Mouse (Mus musculus) forebrain, embryonic 12.5 days (tissue): ENCODE measurements around the gene Spock1. TPM values are rescaled to one million over a fixed set of nuclear protein-coding genes. Genes with fewer than 3 reads are reported as not detected.

Experiments used
- ATAC-seq: fragments of 200-750 bp; cut with Nextera tagmentation; 2 replicates; pipeline ENCODE4 v1.8.0; 2017; ENCODE audit warnings: moderate TSS enrichment; ENCODE audit not compliant: low FRiP score
- H3K27ac ChIP-seq: fragments of 300-500 bp; sonication (generic); 2 replicates; pipeline ENCODE4 v1.5.1; 2016; ENCODE audit warnings: mild to moderate bottlenecking
- H3K27me3 ChIP-seq: fragments of 300-500 bp; sonication (generic); 2 replicates; pipeline ENCODE4 v1.6.1; 2016; ENCODE audit warnings: mild to moderate bottlenecking
- H3K36me3 ChIP-seq: fragments of 300-500 bp; sonication (generic); replicated peaks from 2 replicates; pipeline ENCODE4 v1.6.1; 2016; ENCODE audit warnings: mild to moderate bottlenecking
- H3K4me1 ChIP-seq: fragments of 300-500 bp; sonication (generic); 2 replicates; pipeline ENCODE4 v1.6.1; 2016
- H3K4me2 ChIP-seq: fragments of 300-500 bp; sonication (generic); 2 replicates; pipeline ENCODE4 v1.6.1; 2016; ENCODE audit warnings: mild to moderate bottlenecking, moderate library complexity
- H3K4me3 ChIP-seq: fragments of 300-500 bp; sonication (generic); replicated peaks from 2 replicates; pipeline ENCODE4 v1.5.1; 2016; ENCODE audit warnings: mild to moderate bottlenecking
- H3K9ac ChIP-seq: fragments of 300-500 bp; sonication (generic); 2 replicates; pipeline ENCODE4 v1.6.1; 2016; ENCODE audit warnings: mild to moderate bottlenecking
- H3K9me3 ChIP-seq: fragments of 300-500 bp; sonication (generic); 2 replicates; pipeline ENCODE4 v1.6.1; 2016
- WGBS: fragments of 180-500 bp; shearing (Covaris S2); methylation state at CpG from one replicate; pipeline ENCODE4 v1.1.7; 2016; 5-methylcytosine and 5-hydroxymethylcytosine counted together
- polyA plus RNA-seq: library from polyadenylated mRNA; unstranded; fragments of >200 nt; fragmentation: Nextera tagmentation; extraction: Ambion mirVana; gene quantifications from 2 replicates; pipeline ENCODE4 v1.2.1, GENCODE M21; 2016

The Spock1 gene
- polyA plus RNA-seq, 1 experiment from 2014 or later: 9.5 TPM

DNA sequence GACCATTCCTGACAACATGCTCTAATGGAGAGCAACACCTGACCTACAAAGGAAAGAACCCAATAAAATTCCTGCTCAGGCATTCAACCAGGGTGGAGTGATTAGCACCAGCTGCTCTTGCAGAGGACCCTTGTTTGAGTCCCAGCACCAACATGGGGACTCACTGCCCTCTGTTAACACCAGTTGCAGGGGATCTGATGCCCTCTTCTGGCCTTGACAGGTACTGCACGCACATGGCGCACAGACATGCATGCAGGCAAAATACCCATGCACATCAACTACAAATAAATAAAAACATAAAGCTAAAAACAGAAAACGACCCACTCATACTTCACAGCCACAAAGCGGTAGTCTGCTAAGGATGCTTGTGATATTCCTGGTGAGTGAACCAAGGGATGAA is 119.8 kb downstream of the Spock1 start:
- Histone ChIP-seq H3K4me3 (no peak overlapping the region), H3K4me1 (peaks cover 22% of the 10 kb centered on the region), H3K9ac (no peak overlapping the region), H3K27me3 (no peaks in the 10 kb centered on the region), H3K27ac (no peak overlapping the region), H3K36me3 (no peaks in the 10 kb centered on the region), H3K4me2 (no peak overlapping the region), H3K9me3 (peaks cover 5% of the 10 kb centered on the region; the same call in 1 of the 2 replicates)
- WGBS: 97% methylated on average over 4 of the region's 4 CpGs
- no peak for ATAC-seq

GRCm38 (mm10) chr13:57786278-57786677 is 121.9 kb downstream of the Spock1 start:
- 81% methylated on average over 8 of the region's 8 CpGs for WGBS
- no peak for ATAC-seq
- no peak overlapping the region for H3K9ac ChIP-seq
- H3K27me3 ChIP-seq: no peaks in the 10 kb centered on the region
- H3K27ac ChIP-seq: no peak overlapping the region
- no peak overlapping the region for H3K4me3 ChIP-seq
- no peak overlapping the region for H3K4me2 ChIP-seq
- H3K9me3 ChIP-seq: peaks cover 5% of the 10 kb centered on the region; the same call in 1 of the 2 replicates
- H3K4me1 ChIP-seq: peaks cover 22% of the 10 kb centered on the region
- H3K36me3 ChIP-seq: no peaks in the 10 kb centered on the region

- no peaks in the 10 kb centered on the region for H3K36me3 ChIP-seq
- H3K27me3 ChIP-seq: no peaks in the 10 kb centered on the region
- no peaks in the 10 kb centered on the region for H3K4me1 ChIP-seq
- H3K4me2 ChIP-seq: no peak overlapping the region
- peaks cover 6% of the 10 kb centered on the region; the same call in 1 of the 2 replicates for H3K9me3 ChIP-seq
- no peak overlapping the region for H3K9ac ChIP-seq
- WGBS: 77% methylated on average over 12 of the region's 12 CpGs
- ATAC-seq: no peak
- H3K4me3 ChIP-seq: no peak overlapping the region
- no peak overlapping the region for H3K27ac ChIP-seq
These were observed 125.2 kb downstream of the Spock1 start for GRCm38 (mm10) chr13:57782975-57783374.

DNA sequence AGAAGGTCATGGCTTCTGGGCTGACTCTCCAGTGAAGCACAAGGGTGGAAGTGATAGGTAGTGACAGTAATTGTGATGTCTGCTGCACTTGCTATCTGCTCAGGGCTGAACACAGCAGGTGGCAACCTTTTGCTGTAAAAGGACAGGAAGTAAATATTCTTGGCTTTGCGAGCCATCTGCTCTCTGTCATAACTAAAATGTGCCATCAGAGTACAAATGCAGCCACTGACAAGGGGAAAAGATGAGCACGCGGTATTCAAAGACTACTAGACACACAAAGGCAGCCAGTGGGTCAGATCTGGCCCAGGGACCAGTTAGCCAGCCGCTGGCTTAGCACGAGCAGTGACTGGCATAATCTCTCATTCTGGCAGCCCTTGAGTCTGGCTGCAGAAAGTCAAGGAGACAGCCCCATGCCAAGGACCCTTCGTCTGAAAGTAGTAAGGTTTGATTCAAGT is 126.0 kb downstream of the Spock1 start:
- Histone ChIP-seq H3K4me1 (no peaks in the 10 kb centered on the region), H3K9ac (no peak overlapping the region), H3K9me3 (peaks cover 6% of the 10 kb centered on the region; the same call in 1 of the 2 replicates), H3K27ac (no peak overlapping the region), H3K4me3 (no peak overlapping the region), H3K27me3 (no peaks in the 10 kb centered on the region), H3K36me3 (no peaks in the 10 kb centered on the region), H3K4me2 (no peak overlapping the region)
- WGBS: 81% methylated on average over 6 of the region's 6 CpGs
- ATAC-seq: no peak

GRCm38 (mm10) chr13:57779146-57779545 is 129.0 kb downstream of the Spock1 start:
- Histone ChIP-seq H3K9me3 (peaks cover 6% of the 10 kb centered on the region; the same call in 1 of the 2 replicates), H3K9ac (no peak overlapping the region), H3K4me3 (no peak overlapping the region), H3K4me1 (no peaks in the 10 kb centered on the region), H3K4me2 (no peak overlapping the region), H3K36me3 (no peaks in the 10 kb centered on the region), H3K27me3 (no peaks in the 10 kb centered on the region), H3K27ac (no peak overlapping the region)
- WGBS: 76% methylated on average over 4 of the region's 4 CpGs
- ATAC-seq: no peak

DNA sequence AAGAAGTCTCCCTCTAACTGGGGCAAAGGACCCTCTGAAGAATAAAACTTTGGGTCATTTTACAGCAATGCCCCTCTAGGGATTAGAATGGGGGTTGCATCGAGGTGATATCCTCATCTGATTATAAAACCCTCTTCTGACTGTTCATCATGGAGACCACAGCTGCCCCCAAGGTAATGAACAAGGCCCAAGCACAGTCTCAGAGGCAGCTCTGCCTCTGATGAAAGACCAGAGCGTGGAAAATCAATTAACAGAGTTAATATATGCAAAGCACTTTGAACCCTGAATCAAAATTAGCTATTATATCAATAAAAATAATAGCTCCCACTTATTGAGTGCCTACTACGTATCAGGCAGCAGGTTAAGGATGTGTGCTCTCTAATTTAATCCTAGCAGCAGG is 129.6 kb downstream of the Spock1 start:
- no peak for ATAC-seq
- H3K36me3 ChIP-seq: no peaks in the 10 kb centered on the region
- no peak overlapping the region for H3K4me3 ChIP-seq
- no peak overlapping the region for H3K27ac ChIP-seq
- H3K4me2 ChIP-seq: no peak overlapping the region
- H3K9ac ChIP-seq: no peak overlapping the region
- WGBS: 50% methylated on average over 3 of the region's 3 CpGs
- no peaks in the 10 kb centered on the region for H3K27me3 ChIP-seq
- H3K9me3 ChIP-seq: peaks cover 6% of the 10 kb centered on the region; the same call in 1 of the 2 replicates
- H3K4me1 ChIP-seq: no peaks in the 10 kb centered on the region

DNA sequence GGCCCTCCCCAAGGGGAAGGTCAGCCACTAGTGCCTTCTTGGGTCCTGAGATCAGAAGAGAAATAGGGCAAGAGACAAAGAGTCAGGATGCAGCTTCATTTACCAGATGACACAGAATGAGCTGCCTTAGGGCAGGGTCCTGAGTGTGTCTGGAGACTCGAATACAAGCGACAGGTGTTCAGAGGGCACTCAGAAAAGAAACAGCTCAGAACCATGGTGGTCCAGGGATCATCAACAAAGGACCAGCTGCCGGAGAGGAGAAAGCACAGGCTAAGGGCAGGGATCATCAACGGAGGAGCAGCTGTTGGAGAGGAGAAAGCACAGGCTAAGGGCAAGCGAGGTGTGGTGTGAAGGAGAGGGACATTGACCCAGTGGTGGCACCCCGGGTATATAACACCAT is 136.1 kb downstream of the Spock1 start:
- H3K9me3 ChIP-seq: 0 out of 2 replicates have a peak, but pooled peaks cover 4% of the 10 kb centered on the region
- H3K27ac ChIP-seq: no peak overlapping the region
- WGBS: 79% methylated on average over 6 of the region's 6 CpGs
- no peak overlapping the region for H3K4me3 ChIP-seq
- H3K4me1 ChIP-seq: peaks cover 2% of the 10 kb centered on the region; the same call in 1 of the 2 replicates
- ATAC-seq: no peak
- no peak overlapping the region for H3K9ac ChIP-seq
- no peaks in the 10 kb centered on the region for H3K36me3 ChIP-seq
- H3K27me3 ChIP-seq: no peaks in the 10 kb centered on the region
- no peak overlapping the region for H3K4me2 ChIP-seq

- Histone ChIP-seq H3K9ac (no peak overlapping the region), H3K4me3 (no peak overlapping the region), H3K9me3 (0 out of 2 replicates have a peak, but pooled peaks cover 6% of the 10 kb centered on the region), H3K36me3 (no peaks in the 10 kb centered on the region), H3K27ac (no peak overlapping the region), H3K4me2 (no peak overlapping the region), H3K4me1 (peaks cover 2% of the 10 kb centered on the region; the same call in 1 of the 2 replicates), H3K27me3 (no peaks in the 10 kb centered on the region)
- WGBS: 59% methylated on average over 3 of the region's 3 CpGs
- ATAC-seq: no peak
These were observed 141.4 kb downstream of the Spock1 start for GRCm38 (mm10) chr13:57766721-57767120.

- Histone ChIP-seq H3K4me3 (no peak overlapping the region), H3K9ac (no peak overlapping the region), H3K9me3 (no peaks in the 10 kb centered on the region), H3K27ac (no peak overlapping the region), H3K4me1 (peaks cover 4% of the 10 kb centered on the region), H3K27me3 (no peaks in the 10 kb centered on the region), H3K36me3 (no peaks in the 10 kb centered on the region), H3K4me2 (no peak overlapping the region)
- 94% methylated on average over 5 of the region's 5 CpGs for WGBS
- ATAC-seq: no peak
These were observed 147.0 kb downstream of the Spock1 start for GRCm38 (mm10) chr13:57761122-57761521.

- Histone ChIP-seq H3K9me3 (no peaks in the 10 kb centered on the region), H3K27me3 (no peaks in the 10 kb centered on the region), H3K4me1 (peaks cover 4% of the 10 kb centered on the region), H3K27ac (no peak overlapping the region), H3K4me3 (no peak overlapping the region), H3K9ac (no peak overlapping the region), H3K4me2 (no peak overlapping the region), H3K36me3 (no peaks in the 10 kb centered on the region)
- 85% methylated on average over 3 of the region's 3 CpGs for WGBS
- no peak for ATAC-seq
These were observed 147.5 kb downstream of the Spock1 start for GRCm38 (mm10) chr13:57760618-57761017.

- Histone ChIP-seq H3K4me2 (no peak overlapping the region), H3K36me3 (no peaks in the 10 kb centered on the region), H3K9ac (no peak overlapping the region), H3K27me3 (no peaks in the 10 kb centered on the region), H3K4me1 (peaks cover 4% of the 10 kb centered on the region), H3K27ac (no peak overlapping the region), H3K9me3 (no peaks in the 10 kb centered on the region), H3K4me3 (no peak overlapping the region)
- ATAC-seq: no peak
- 66% methylated on average over 3 of the region's 3 CpGs for WGBS
These were observed 151.8 kb downstream of the Spock1 start for GRCm38 (mm10) chr13:57756316-57756715.

GRCm38 (mm10) chr13:57750831-57751230 is 157.3 kb downstream of the Spock1 start:
- Histone ChIP-seq H3K4me1 (no peaks in the 10 kb centered on the region), H3K4me2 (no peak overlapping the region), H3K36me3 (no peaks in the 10 kb centered on the region), H3K27me3 (no peaks in the 10 kb centered on the region), H3K9me3 (peaks cover 6% of the 10 kb centered on the region; the same call in 1 of the 2 replicates), H3K4me3 (no peak overlapping the region), H3K9ac (no peak overlapping the region), H3K27ac (no peak overlapping the region)
- ATAC-seq: no peak
- WGBS: 86% methylated on average over 7 of the region's 7 CpGs

DNA sequence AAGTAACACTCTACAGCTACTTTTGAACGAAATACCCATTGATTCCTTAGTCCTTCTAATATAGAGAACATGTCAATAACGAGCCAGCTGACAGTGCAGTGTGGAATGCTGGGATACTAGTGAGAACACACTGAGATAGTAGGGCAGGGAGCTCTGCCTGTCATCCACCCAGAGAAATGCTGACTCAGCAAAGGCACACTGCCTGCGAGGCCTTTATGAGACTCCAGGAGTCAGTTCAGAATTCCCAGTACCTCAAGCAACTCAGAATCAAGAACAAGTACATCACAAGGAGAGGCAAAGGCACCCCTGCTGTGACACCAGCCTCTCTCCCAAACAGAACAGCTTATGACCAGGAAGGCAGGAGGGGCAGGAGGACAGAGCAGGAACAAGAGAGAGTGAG is 163.5 kb downstream of the Spock1 start:
- H3K36me3 ChIP-seq: no peaks in the 10 kb centered on the region
- no peak overlapping the region for H3K27ac ChIP-seq
- no peak for ATAC-seq
- WGBS: 76% methylated on average over 3 of the region's 3 CpGs
- H3K9me3 ChIP-seq: peaks cover 6% of the 10 kb centered on the region; the same call in 1 of the 2 replicates
- no peak overlapping the region for H3K4me3 ChIP-seq
- H3K4me2 ChIP-seq: no peak overlapping the region
- H3K9ac ChIP-seq: no peak overlapping the region
- H3K4me1 ChIP-seq: peaks cover 21% of the 10 kb centered on the region
- no peaks in the 10 kb centered on the region for H3K27me3 ChIP-seq
